Mouse (Mus musculus): ENCODE results near the gene Ckb.

GRCm38 (mm10) chr12:111677421-111677820 is 5.3 kb upstream of the Ckb start:
- TF ChIP-seq POLR2A (IDR thresholded peaks at IDR 0.05; ENCODE audit: low read depth, low read length) (no peak), MEF2A (IDR thresholded peaks at IDR 0.05; ENCODE audit: borderline replicate concordance, low read depth, low read length) (no peak), CTCF (conservative IDR thresholded peaks at IDR 0.05 in 1 of 2, IDR thresholded peaks at IDR 0.05 in 1 of 2; ENCODE audit: low read depth in 2 of 2, low read length in 2 of 2) (no peak), MAX (IDR thresholded peaks at IDR 0.05; ENCODE audit: low read length) (no peak), USF1 (IDR thresholded peaks at IDR 0.05; ENCODE audit: low read depth, low read length) (no peak), EP300 (IDR thresholded peaks at IDR 0.05; ENCODE audit: low read length) (no peak), USF2 (conservative IDR thresholded peaks at IDR 0.05; ENCODE audit: low read depth, low read length) (no peak), RCOR1 (conservative IDR thresholded peaks at IDR 0.05; ENCODE audit: low read depth, low read length) (no peak), ZNF384 (IDR thresholded peaks at IDR 0.05; ENCODE audit: low read depth, low read length) (no peak), CHD2 (IDR thresholded peaks at IDR 0.05; ENCODE audit: low read length) (no peak)

Data from CH12.LX (cell line).